Mouse (Mus musculus): ENCODE data around the gene Dnajb4.

DNA sequence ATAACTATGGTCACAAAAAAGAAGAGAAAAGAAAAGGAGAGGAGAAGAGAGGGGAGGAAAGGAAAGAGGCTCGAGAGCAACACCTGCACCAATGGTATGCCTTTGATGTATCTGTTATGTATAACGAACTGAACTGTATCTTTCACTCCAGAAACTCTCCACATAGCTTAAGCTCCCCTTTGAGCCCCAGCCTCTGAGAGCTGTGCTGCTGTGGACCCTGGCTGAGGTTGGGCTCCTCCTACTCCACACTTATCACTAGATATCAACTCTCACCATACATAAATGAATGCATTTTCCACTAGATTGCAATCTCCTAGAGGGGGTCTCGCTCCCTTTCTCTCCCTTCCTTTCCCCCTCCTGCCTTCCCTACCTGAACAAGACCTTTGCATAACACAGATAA is 6.1 kb downstream of the Dnajb4 start:
- TF ChIP-seq CTCF (IDR thresholded peaks at IDR 0.05; ENCODE audit: borderline replicate concordance, insufficient read depth, low read length), result no peak
- no peak for TF ChIP-seq POLR2A (IDR thresholded peaks at IDR 0.05; ENCODE audit: low read depth, low read length)

Measured in embryonic fibroblast, embryonic 13.5 days (primary cell).